Mouse (Mus musculus) adrenal gland, postnatal 0 days (tissue): ENCODE data around the gene Spata22. TPM values are rescaled to one million over a fixed set of nuclear protein-coding genes. Genes with fewer than 3 reads are reported as not detected.

Experiments used
- polyA plus RNA-seq: library from polyadenylated mRNA; unstranded; fragments of >200 nt; fragmentation: Nextera tagmentation; extraction: Ambion mirVana; gene quantifications from 2 replicates; pipeline ENCODE4 v1.2.1, GENCODE M21; 2015

Spata22 gene
- 0.57 TPM in 1 of 2 replicates, not detected in the other for polyA plus RNA-seq

DNA sequence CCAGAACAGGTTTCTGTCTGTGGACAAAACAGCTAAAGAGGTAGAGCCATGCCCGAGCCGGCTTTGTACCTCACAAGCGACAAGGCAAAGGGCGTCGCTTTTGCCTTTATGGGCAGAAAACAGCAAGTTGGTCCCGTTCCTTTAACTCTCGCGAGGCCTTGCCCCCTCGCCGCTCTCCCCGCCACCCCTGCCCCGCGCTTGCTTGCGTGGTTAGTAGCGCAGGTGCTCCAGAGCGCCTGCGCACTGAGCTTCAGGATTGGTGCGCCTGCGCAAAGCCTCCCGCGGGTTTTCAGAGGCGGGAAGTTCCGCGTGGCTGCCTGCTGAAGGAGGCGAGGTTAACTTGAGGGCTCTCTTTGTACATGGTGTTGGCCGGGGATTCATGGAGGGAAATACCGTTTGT lies at the start of gene Spata22, which contains the start of the genes Aspa and Gm49340:
TSS of gene Spata22 (plus strand) at position 300 of the 400 bp plus-strand sequence.
TSS of gene Aspa (minus strand) at position 155 of the 400 bp plus-strand sequence.
TSS of gene Gm49340 (plus strand) at position 300 of the 400 bp plus-strand sequence.

DNA sequence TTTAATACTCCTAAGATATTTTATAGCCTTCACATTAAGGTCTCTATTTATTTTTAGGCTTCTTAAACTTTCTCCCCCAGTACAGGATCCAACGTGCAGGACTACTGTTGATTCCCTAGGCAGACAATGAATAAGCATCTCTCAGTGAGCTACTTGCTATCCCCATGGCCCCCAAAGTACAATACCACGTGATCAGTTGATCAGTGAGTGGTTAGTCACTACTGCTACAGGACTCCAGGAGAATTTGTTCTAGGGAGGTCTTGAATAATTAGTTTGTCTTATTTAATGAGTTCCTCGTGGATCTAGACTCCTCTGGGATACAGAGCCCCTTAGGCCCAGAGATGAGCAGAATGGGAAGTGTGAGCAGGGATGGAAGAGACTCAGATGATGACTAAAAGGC lies 20.9 kb downstream of the Spata22 start, which contains the start of gene Olfr20:
TSS of gene Olfr20 (plus strand) at position 301 of the 400 bp plus-strand sequence.

DNA sequence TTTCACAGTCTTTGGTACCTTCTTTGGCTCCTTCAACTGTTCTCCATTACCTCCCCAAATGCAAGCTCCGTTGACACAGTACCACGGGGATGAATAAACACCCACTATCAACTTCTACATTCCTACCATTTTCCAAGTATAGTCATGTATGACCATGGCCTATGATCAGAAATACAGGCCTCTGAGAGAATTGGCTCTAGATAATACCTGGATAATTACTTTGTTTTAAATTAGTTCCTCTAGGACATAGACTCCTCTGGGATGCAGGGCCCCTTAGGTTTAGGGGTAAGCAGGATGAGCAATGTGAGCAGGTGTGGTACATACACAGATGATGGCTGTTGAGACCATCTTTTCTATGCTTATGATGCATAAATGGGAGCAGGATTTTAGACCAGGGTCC lies 41.4 kb downstream of the Spata22 start, which contains the start of gene Olfr376:
TSS of gene Olfr376 (plus strand) at position 301 of the 400 bp plus-strand sequence.

Other genes with a start within 250 kb of the Spata22 start
- gene Itgae, start 239.2 kb upstream of the Spata22 start, polyA plus RNA-seq = 0.03 and 0.21 TPM in 2 replicates
- gene Haspin, start 191.4 kb upstream of the Spata22 start, polyA plus RNA-seq = 2.9 and 3.1 TPM in 2 replicates
- gene P2rx5, start 169.3 kb upstream of the Spata22 start, polyA plus RNA-seq = 0.50 TPM in 2 replicates
- 111 and 130 TPM in 2 replicates for gene Emc6, start 152.7 kb upstream of the Spata22 start, polyA plus RNA-seq
- gene Tax1bp3, start 152.7 kb upstream of the Spata22 start, polyA plus RNA-seq = 152 and 167 TPM in 2 replicates
- gene Ctns, start 130.7 kb upstream of the Spata22 start, polyA plus RNA-seq = 12.1 and 15.4 TPM in 2 replicates
- 4.2 and 5.5 TPM in 2 replicates for gene Shpk, start 130.3 kb upstream of the Spata22 start, polyA plus RNA-seq
- gene Trpv1, start 95.4 kb upstream of the Spata22 start, polyA plus RNA-seq = 0.10 and 0.35 TPM in 2 replicates
- gene Trpv3, start 62.4 kb upstream of the Spata22 start, polyA plus RNA-seq = 0.06 and 0.08 TPM in 2 replicates
- 10.5 and 20.1 TPM in 2 replicates for gene Aspa, start 145 bp upstream of the Spata22 start, polyA plus RNA-seq
- gene Gm49340, start within 50 bp of the Spata22 start, polyA plus RNA-seq = not detected in 2 replicates
- gene Olfr20, start 21.0 kb downstream of the Spata22 start, polyA plus RNA-seq = not detected in 2 replicates
- not detected in 2 replicates for gene Olfr376, start 41.5 kb downstream of the Spata22 start, polyA plus RNA-seq
- gene Olfr1, start 69.9 kb downstream of the Spata22 start, polyA plus RNA-seq = not detected in 2 replicates
- not detected in 2 replicates for gene Olfr378, start 98.7 kb downstream of the Spata22 start, polyA plus RNA-seq
- gene Olfr380, start 127.8 kb downstream of the Spata22 start, polyA plus RNA-seq = not detected in 2 replicates
- gene Olfr381, start 161.9 kb downstream of the Spata22 start, polyA plus RNA-seq = not detected in 2 replicates
- not detected in 2 replicates for gene Olfr382, start 187.5 kb downstream of the Spata22 start, polyA plus RNA-seq